Comparison of ENCODE assay signal across 7 mouse cellular contexts in genomic region chr3:156559826-156560471, GRCm38 (mm10). TPM values are rescaled to one million over a fixed set of nuclear protein-coding genes. Genes with fewer than 3 reads are reported as not detected.
DNase-seq lines count a peak whose midpoint lies in the region; ATAC-seq and TF ChIP-seq lines count a peak whose summit lies in the region.

No protein-coding gene starts in this region.

- in situ Hi-C loops in ES-E14 (cut with MboI; ENCODE audit: low sequenced_read_pairs in 2 of 2, unreplicated experiment in 2 of 2): no loop called here

- H3K4me1 ChIP-seq in ES-E14 (ENCODE audit: control insufficient read depth in 2 of 2, insufficient read depth in 2 of 2, low read length in 2 of 2, poor library complexity in 1 of 2): no peaks in the 10 kb centered on the region
- peaks cover 23% of the 10 kb centered on the region for H3K4me1 ChIP-seq in forebrain, embryonic 15.5 days
- H3K4me1 ChIP-seq in midbrain, embryonic 12.5 days: peaks cover 9% of the 10 kb centered on the region

- H3K4me2 ChIP-seq in forebrain, embryonic 15.5 days (replicated peaks): peak overlapping the region; percentile 90
- peak overlapping the region; percentile 91 for H3K4me2 ChIP-seq in midbrain, embryonic 12.5 days (replicated peaks)

- H3K9ac ChIP-seq in ES-E14 (ENCODE audit: insufficient read depth, low read depth, low read length, poor library complexity, severe bottlenecking): no peak overlapping the region
- peak overlapping the region; percentile 72 for H3K9ac ChIP-seq in forebrain, embryonic 15.5 days (replicated peaks)
- H3K9ac ChIP-seq in midbrain, embryonic 12.5 days (replicated peaks): peak overlapping the region; percentile 65

- no peaks in the 10 kb centered on the region for H3K27me3 ChIP-seq in forebrain, embryonic 15.5 days
- peaks cover 23% of the 10 kb centered on the region for H3K27me3 ChIP-seq in midbrain, embryonic 12.5 days

- peak; percentile 7; the same call in 1 of the 2 replicates for ATAC-seq in forebrain, embryonic 15.5 days (replicated peaks)
- 0 out of 2 replicates have a peak, but pooled peaks have one; percentile 3 for ATAC-seq in midbrain, embryonic 12.5 days (ENCODE audit: low FRiP score, low read depth)

- H3K36me3 ChIP-seq in ES-E14 (ENCODE audit: control insufficient read depth, insufficient read depth, low read length, poor library complexity, severe bottlenecking): no peaks in the 10 kb centered on the region
- H3K36me3 ChIP-seq in forebrain, embryonic 15.5 days: no peaks in the 10 kb centered on the region
- H3K36me3 ChIP-seq in midbrain, embryonic 12.5 days: no peaks in the 10 kb centered on the region

- DNase-seq in ES-E14 (ENCODE audit: low read depth, low spot score): no peak
- peak; percentile 84 for DNase-seq in brain, adult 2 months (ENCODE audit: low read depth, low spot score)
- DNase-seq in layer of hippocampus, adult 18-20 months (ENCODE audit: low spot score in 2 of 2): peak; percentile 19 to 55
- DNase-seq in adrenal gland, postnatal 14 days: no peak
- DNase-seq in spleen, postnatal 10 days (ENCODE audit: low spot score in 2 of 2): no peak

- H3K27ac ChIP-seq in ES-E14 (ENCODE audit: insufficient read depth, low read depth, low read length, poor library complexity, severe bottlenecking): no peak overlapping the region
- peak overlapping the region; percentile 98 for H3K27ac ChIP-seq in forebrain, embryonic 15.5 days (replicated peaks)
- peak overlapping the region; percentile 92 for H3K27ac ChIP-seq in midbrain, embryonic 12.5 days (replicated peaks)

- 0% methylated on average over 19 of the region's 19 CpGs for WGBS in forebrain, embryonic 15.5 days
- 1% methylated on average over 19 of the region's 19 CpGs for WGBS in midbrain, embryonic 12.5 days

- H3K9me3 ChIP-seq in ES-E14 (ENCODE audit: control insufficient read depth, insufficient read depth, low read depth, low read length): no peaks in the 10 kb centered on the region
- no peaks in the 10 kb centered on the region for H3K9me3 ChIP-seq in forebrain, embryonic 15.5 days
- no peaks in the 10 kb centered on the region for H3K9me3 ChIP-seq in midbrain, embryonic 12.5 days

- peak overlapping the region; percentile 73 to 74; a peak in 3 of 4 replicates for H3K4me3 ChIP-seq in ES-E14 (ENCODE audit: insufficient read depth in 1 of 2, low read depth in 1 of 2, low read length in 2 of 2, poor library complexity in 1 of 2, severe bottlenecking in 1 of 2)
- H3K4me3 ChIP-seq in forebrain, embryonic 15.5 days: peak overlapping the region; percentile 63
- peak overlapping the region; percentile 65 for H3K4me3 ChIP-seq in midbrain, embryonic 12.5 days

TF ChIP-seq in ES-E14, 5 proteins besides CTCF, POLR2A, EP300 and RAD21:
- TF ChIP-seq ZC3H11A (IDR thresholded peaks at IDR 0.05; ENCODE audit: borderline replicate concordance, low read depth, low read length) (no peak), ZNF384 (IDR thresholded peaks at IDR 0.05; ENCODE audit: low read depth, low read length) (no peak), MAFK (IDR thresholded peaks at IDR 0.05; ENCODE audit: insufficient read depth, low read depth, low read length) (no peak)

RNA-seq across cellular contexts. Expression of gene Negr1, which starts 1.6 kb away (rescaled TPM):
- 0.11 and 0.31 TPM in 2 replicates for total RNA-seq in ES-E14 (2012; rRNA removed)
- 39.3 and 40.4 TPM in 2 replicates for polyA plus RNA-seq in forebrain, embryonic 15.5 days (2015; fragmentation: Nextera tagmentation; extraction: Ambion mirVana)
- 100 to 1,000 TPM; 113 to 119 TPM for total RNA-seq in layer of hippocampus, adult 18-20 months (2021)
- polyA plus RNA-seq in midbrain, embryonic 12.5 days (2016; fragmentation: Nextera tagmentation; extraction: Ambion mirVana): 11.6 and 12.8 TPM in 2 replicates
- 6.0 and 6.8 TPM in 2 replicates for total RNA-seq in adrenal gland, postnatal 14 days (2021)

Comparison
In these comparisons a context has a peak if more than half of its experiments do, and no peak if none do; other contexts are left out.
1. DNase-seq: peak in brain, adult 2 months (single experiment) and layer of hippocampus, adult 18-20 months (2 of 2); none in ES-E14 (single experiment), adrenal gland, postnatal 14 days (single experiment) and spleen, postnatal 10 days (0 of 2).
2. RNA of gene Negr1, which starts 1.6 kb away (total RNA-seq): 113 to 119 TPM in layer of hippocampus, adult 18-20 months; 6.0 to 6.8 TPM in adrenal gland, postnatal 14 days and 0.11 to 0.31 TPM in ES-E14; every median in the first group is over 10 times any median in the second.
3. Peak in every context shown above with its lines, with median percentiles within 50 percentile points of each other: H3K4me3 ChIP-seq.